Mouse (Mus musculus): ENCODE data around the gene Ip6k1.
A peak's percentile ranks its signal among the peaks of the same experiment; 100 is the strongest.

The Ip6k1 gene

DNA sequence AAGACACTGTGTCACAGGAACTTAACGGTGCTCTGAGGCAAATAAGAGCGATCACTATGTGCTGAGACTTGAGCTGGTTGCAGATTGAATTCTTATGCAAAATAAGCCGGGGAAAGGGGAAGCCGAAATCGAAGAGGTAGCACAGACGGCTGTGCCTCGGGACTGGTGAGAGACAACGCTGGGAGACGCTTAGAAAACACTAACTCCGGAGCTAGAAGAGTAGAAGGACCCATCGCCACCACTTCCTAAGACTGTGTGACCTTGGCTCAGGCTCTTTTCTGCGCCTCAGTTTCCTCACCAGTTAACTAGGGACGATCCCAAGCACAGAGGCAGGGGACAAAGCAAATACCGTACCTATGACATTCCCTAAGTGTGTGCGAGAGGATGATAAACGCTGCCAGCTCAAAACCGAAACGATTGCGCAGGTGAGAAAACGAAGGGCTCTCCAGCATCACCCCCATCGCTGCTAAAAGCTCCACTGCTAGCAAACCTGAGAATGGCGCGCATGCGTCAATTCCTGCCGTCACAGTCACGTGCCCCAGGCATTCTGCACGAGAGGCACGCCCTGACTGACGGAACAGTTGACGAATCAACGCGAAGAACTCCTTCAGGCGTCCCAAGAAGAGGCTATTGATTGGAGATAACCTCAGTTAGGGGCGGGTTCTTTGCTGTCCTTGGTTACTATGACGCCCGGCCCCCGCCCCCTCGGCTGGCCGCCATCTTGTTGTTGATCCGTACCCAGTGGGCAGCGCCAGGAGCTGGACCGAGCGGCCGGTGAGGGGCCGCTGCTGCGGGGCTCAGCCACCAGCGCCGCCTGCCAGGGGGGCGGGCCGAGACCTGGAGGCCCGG, at the start of gene Ip6k1:
Gene Ip6k1 (plus strand): TSS at position 580 of the 849 bp plus-strand sequence.
- DNase-seq (ENCODE audit: extremely low read depth, low read depth): peak; percentile 99

DNA sequence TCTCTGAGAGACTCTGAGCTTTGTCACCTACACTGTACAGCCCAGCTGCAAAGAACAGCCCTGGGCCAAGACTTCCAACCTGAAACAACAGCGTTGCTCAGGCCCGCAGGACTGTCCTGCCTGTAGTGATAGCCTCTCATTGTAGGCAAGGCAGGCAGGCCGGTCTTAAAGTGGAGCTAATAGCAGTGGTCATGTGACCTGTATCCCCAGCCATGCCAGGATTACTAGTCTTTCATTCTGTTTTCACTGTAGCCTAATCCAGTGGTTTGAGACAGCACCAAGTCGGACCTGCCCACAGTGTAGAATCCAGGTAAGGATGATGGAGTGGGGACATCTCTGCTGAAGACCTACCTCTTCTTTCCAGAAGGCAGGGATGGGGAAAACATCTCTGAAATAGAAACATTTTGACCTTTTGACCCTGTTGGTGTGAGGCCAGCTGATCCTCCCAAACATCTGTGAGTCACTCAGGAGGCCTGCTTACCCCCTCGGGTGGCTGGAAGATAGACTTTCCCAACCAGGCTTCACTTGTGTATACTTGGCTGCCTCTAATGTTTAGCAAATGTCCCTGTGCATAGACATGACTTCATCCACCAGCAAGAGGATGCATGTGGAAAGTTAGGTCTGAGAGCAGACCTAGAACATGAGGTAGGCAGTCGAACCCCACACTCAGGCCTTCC, 46.5 kb upstream of the Ip6k1 start:
- DNase-seq (ENCODE audit: extremely low read depth, low read depth): no peak

DNA sequence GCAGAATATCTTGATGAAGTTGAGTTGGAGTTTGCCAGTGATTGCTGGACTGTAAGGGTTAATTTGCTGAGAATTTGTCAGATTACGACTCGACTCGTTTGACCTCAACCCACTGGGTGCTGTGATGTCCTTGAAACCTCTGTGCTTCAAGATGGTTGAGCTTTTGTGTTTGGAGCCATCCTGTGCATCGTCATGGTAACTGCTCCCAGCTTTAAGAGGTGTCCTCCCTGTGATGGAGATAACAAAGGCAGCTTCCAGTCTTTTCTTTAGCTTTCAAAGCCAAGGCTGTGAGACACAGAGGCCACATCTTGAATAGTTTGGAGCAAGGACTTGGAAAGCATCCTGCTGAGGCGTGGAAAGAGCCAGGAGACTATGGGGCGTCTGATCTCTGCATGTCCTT, 45.2 kb upstream of the Ip6k1 start:
- no peak for DNase-seq (ENCODE audit: extremely low read depth, low read depth)

GRCm38 (mm10) chr9:107959896-107960295, 42.4 kb upstream of the Ip6k1 start:
- no peak for DNase-seq (ENCODE audit: extremely low read depth, low read depth)

DNA sequence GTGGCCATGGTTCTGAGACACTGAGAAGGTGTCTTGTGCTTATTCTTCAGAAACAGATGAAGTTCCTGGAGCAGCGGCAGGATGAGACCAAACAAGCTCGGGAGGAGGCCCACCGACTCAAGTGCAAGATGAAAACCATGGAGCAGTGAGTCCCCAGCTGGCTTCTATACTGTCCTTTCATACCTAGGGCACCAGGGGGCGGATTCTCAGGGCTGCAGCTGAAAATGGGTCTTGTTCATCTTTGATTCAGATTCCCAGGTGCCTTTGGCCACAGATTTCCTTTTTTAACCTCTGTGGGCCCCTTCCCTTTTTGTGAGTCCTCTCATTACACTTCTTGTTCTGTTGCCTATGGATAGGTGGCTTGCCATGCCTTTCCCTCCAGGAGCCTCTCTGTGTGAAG, 41.4 kb upstream of the Ip6k1 start:
- DNase-seq (ENCODE audit: extremely low read depth, low read depth): no peak

DNA sequence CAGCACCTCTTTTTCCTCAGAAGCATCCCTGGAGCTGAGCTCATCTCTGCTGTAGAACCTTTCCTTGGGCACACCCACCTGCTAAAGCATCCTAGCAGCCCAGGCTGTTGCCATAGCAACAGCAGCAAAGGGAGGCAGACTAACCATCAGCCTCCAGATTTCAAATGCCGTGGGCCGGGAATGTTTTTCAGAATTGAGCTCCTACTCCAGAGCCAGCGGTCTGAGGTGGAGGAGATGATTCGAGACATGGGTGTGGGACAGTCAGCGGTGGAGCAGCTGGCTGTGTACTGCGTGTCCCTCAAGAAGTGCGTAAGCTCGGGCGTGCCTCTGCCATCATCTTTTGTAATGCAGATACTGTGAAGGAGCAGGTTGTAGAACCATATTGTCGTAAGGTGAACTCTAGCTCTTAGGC, 40.9 kb upstream of the Ip6k1 start:
- DNase-seq (ENCODE audit: extremely low read depth, low read depth): no peak

GRCm38 (mm10) chr9:107961881-107962280, 40.4 kb upstream of the Ip6k1 start:
- no peak for DNase-seq (ENCODE audit: extremely low read depth, low read depth)

DNA sequence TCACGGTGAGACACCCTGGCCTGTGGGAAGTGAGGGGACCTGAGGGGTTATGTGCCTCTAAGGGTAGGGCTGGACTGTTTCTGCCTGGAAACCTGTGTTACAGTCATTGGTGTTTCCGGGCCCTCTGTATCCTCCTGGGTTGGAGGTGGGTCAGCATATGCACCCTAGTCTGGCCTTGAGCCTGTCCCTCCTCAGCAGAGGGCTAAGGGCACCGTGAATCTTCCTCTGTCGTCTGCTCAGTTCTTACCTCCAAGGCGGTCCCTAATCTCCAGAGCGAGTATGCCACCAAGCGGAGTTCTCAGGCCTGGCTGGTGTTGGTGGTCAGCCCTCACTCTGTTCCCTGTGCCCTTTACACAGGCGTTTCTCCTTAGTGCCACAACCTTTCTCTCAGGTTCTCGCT, 39.4 kb upstream of the Ip6k1 start:
- no peak for DNase-seq (ENCODE audit: extremely low read depth, low read depth)

DNA sequence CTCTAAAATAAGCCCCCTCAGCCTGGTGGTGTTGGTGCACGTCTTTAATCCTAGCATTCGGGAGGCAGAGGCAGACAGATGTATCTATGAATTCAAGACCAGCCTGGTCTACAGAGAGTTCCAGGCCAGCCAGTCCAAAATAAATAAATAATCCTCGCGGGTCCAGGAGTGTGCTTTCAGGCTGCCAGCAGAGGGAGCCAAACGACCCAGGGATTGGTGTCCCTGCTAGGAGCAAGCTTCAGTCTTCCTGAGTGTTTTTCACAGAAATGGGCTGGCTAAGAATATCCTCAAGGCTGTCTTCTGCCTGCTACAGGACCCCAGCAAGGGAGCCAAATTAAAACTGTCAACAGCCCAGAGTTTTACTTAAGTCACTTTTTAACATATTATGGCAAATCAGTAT, 38.6 kb upstream of the Ip6k1 start:
- peak; percentile 51 for DNase-seq (ENCODE audit: extremely low read depth, low read depth)

DNA sequence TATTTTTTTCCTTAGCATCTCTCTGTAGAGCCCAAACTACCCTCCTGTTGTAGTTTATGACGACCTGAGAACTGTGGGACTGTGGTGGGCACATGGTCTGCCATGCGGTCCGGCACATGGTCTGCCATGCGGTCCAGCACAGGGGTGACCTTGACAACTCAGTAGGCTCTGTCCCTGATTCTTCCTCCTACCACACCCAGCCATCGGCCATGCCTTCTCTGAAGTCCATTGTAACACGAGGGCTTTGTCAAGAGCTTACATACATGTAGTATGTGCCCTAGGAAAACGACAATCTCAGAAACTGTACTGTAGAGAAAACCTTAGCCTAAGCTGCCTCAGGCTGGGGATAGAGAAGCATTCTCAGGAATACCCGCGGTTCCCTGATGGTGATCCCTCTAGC, 37.6 kb upstream of the Ip6k1 start:
- DNase-seq (ENCODE audit: extremely low read depth, low read depth): no peak

DNA sequence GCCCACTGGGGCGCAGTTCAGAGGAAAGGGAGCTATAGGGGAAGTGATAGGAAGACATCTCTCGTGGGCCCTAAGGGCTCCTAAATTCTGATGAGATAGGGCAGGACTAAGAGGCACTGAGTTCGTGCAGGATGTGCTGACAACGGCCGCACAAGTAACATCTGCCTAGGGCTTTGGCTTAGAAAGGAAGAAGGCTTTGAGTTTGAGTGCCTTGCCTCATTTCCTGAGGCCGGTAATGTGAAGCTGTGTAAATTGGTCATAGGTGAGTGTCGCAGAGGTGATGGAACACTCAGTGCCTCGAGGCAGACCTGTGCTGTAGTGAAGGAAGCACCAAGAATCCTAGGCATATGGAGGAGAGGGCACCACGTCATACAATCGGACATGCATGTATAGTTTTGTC, 35.6 kb upstream of the Ip6k1 start:
- DNase-seq (ENCODE audit: extremely low read depth, low read depth): no peak

GRCm38 (mm10) chr9:107967437-107967836, 34.9 kb upstream of the Ip6k1 start:
- no peak for DNase-seq (ENCODE audit: extremely low read depth, low read depth)

GRCm38 (mm10) chr9:107968531-107968930, 33.8 kb upstream of the Ip6k1 start:
- no peak for DNase-seq (ENCODE audit: extremely low read depth, low read depth)

DNA sequence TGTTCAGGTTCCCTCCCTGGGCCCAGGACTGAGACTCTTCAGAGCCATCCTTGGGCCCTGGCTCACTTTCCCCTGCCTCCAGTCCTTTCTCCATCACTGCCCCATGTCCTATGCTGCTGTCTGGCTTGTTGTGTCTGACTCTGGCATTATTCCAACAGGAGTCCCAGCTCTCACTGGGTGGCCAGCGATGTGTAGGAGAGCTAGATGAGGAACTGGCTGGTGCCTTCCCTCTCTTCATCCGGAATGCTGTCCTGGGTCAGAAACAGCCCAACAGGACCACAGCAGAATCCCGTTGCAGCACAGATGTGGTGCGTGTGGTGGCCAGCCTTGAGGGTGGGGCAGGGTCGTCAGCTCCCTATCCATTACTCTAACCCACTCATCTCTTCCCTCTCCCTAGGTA, 32.0 kb upstream of the Ip6k1 start:
- no peak for DNase-seq (ENCODE audit: extremely low read depth, low read depth)

DNA sequence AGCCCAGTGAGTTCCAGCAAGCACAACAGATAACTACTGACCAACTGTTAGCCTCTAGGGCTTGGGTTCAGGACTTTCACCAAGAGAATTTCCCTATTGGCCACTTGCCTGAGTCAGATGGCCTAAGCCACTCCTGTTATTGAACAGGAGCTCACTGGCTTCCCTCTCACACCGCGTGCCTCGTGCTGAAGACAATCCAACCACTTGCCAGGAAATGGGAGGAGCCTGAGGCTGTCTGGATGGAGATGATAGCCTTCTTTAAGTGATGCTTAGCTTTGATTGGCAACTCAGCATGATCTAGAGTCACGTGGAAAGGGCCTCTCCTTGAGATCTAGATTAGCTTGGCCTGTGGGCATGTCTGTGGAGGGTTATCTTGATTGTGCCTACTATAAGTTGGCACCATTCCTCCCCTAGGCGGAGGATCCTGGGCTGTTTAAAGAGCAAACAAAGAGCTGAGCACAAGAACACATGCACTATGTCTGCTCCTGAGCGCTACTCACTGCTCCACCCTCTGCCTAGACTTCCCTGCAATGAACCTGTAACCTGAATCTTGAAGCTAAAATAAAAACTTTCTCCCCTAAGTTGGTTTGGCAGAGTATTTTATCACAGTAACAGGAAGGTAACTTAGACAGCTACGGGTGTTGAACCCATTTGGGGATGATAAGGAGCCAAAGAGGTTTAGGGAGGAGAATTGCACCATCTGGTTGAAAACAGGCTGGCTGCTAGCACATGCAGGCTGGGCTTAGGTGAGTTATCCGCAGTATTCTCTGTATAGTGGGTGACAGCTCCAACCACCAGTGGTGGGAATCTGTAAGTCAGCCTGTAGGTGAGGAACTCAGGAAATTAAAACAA, 30.4 kb upstream of the Ip6k1 start:
- DNase-seq (ENCODE audit: extremely low read depth, low read depth): peak; percentile 99

- peak; percentile 90 for DNase-seq (ENCODE audit: extremely low read depth, low read depth)
Measured at GRCm38 (mm10) chr9:107974491-107975171, 27.7 kb upstream of the Ip6k1 start.

DNA sequence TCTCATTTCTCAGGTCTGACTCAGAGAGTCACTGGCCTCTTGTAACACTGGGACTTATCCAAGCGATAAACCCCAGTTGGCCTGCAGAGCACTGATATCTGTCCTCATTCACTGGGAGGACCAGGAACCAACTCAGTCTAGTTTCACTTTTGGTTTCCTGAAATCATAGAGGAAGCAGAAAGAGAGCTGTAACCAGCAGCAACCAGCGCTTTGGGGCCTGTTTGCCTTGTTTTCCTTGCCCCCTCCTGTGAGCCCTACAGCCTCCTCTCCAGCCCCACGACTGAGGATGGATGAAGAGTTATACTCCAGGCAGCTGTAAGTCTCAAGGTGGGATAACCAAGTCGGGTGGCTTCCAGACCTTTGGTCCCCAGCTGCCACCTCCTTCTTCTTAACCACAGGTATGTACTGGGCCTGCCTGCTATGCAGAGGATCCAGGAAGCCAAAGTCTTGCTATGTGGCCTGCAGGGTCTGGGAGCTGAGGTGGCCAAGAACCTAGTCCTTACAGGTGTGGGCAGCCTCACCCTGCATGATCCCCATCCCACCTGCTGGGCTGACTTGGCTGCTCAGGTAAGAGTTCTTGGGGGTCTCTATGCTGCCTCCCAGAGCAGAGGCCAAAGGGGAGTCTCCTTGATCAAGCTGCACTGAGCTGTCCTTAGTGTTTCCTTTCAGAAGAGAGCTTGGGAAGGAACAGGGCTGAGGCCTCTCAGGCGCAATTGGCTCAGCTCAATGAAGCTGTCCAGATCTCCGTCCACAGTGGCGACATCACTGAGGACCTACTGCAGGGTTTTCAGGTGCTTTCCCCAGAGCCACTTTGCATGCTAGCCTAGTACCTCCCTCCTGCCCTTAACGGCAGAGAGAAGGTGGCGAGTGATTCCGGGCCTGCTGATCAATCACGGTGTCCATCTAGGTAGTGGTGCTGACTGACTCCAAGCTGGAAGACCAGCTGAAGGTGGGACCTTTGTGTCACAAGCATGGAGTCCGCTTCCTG, 26.6 kb upstream of the Ip6k1 start, which contains the start of gene Uba7:
Gene Uba7 (plus strand): TSS at position 107 of the 988 bp plus-strand sequence.
- DNase-seq (ENCODE audit: extremely low read depth, low read depth): peak; percentile 98

- DNase-seq (ENCODE audit: extremely low read depth, low read depth): no peak
Measured at GRCm38 (mm10) chr9:107978815-107979214, 23.5 kb upstream of the Ip6k1 start.

DNA sequence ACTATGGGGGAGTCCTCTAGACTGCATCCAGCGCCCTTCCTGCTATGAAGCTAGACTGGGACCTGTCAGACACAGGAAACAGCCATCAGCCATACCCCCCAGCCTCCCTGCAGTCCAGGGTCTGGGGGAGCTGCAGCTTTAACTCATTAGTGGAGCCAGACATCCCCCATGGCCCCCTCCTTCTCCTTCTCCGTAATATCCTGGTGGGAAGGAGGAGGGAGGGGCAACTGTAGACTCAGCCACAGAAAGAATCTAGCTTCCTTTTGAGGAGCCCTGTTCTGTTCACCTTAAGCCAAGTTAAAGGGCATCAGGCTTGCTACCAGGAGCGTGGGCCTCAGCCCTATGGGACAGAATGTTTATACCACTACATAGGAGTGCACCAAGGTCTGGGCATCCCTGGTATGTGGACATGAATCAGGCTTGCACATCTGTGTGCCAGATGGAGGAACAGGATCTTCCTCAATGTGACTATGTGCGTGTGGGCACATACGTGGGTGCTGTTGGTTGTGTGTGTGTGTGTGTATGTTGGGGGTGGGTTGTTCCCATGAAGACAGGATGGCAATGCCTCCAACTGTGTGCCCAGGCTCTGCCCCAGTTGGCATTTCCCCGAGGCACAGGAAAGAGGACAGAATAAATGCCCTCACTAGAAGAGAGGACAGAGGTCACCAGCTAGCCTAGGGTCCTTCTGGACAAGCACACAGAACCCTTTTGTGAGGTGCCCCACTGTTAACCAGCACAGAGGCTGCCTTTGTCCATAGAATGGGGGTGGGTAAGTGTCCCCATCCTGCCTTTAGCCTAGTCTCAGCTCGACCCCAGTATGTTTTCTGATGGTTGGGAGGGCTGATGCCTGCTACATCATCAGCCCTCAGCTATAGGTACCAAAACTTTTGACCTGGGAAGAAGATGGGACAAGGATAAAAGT, 20.4 kb upstream of the Ip6k1 start:
- no peak for DNase-seq (ENCODE audit: extremely low read depth, low read depth)
